Mouse (Mus musculus): Measurements from ENCODE around the gene Med19.
"Not testable (repeated sequence)": the region's sequence is repeated elsewhere in the genome, so short reads cannot be mapped to it uniquely, and the experiment has no call there.

Gene Med19

DNA sequence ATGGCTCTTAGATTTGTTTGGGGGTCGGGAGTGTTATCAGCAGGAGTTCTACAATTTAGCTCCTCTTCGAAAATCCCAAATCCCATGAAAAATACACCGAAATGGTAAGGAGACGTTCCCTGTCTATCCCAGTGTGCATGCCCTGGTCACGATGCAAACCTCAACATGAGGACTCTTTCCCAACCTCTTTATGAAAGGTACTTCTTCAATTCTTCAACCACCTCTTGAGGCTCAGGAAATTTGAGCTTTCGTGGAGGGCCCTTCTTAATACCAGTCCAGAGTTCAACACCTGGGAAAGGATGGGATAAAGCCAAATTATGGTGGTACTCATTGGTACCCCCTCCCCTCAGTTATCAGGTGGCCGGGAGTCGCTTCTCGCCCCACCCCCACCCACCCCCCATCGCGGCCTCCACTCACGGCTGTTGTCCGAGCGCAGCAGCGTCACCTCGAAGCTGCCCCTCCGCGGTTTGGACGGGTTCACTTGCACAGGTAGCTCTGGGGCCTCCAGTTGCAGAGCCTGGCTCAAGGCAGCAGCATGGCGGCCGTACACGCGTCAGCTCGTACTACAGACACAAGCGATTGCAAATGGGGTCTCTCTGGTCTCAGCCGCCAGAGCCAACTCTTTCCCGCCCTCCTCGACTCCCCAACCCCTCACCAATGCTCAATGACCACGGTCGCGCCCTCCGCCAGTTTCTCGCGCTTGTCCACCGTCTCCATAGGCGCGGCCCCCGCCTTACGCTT, 8.2 kb upstream of the Med19 start:
- DNase-seq (ENCODE audit: low spot score), result no peak

DNA sequence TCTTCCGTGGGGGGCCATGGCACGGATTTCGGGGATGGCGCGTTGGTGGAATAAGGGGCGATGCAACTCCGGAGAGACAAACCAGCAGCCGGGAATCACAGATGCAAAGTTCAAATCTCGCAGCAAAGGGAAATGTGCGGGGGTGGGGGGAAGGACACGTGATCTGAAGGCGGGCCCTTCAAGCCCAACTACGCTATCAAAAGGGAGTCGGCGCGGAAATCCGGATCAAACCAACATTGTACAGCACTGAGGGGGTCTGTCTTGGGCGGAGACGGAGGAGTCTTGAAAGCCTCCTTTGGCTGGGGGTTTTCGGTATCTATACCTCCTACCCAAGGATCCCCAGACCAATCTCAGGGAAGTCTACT, 7.7 kb upstream of the Med19 start, which contains the start of gene Selenoh:
Gene Selenoh (minus strand): TSS at position 202 of the 365 bp plus-strand sequence.
- peak; percentile 69 for DNase-seq (ENCODE audit: low spot score)

DNA sequence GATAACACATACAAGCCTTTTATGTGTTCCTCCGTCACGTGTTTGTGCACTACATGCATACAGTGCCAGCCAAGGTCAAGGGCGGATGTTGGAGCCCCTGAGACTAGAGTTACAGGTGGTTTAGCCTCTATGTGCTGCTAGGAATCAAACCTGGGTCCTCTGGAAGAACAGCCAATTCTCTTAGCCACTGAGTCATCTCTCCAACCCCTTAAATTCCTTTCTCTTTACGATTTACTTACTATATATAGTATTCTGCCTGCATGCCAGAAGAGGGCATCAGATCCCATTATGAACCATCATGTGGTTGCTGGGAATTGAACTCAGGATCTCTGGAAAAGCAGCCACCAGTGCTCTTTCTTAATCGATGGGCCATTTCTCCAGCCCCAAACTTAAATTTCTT, 6.7 kb upstream of the Med19 start:
- DNase-seq (ENCODE audit: low spot score), result not testable (repeated sequence)

DNA sequence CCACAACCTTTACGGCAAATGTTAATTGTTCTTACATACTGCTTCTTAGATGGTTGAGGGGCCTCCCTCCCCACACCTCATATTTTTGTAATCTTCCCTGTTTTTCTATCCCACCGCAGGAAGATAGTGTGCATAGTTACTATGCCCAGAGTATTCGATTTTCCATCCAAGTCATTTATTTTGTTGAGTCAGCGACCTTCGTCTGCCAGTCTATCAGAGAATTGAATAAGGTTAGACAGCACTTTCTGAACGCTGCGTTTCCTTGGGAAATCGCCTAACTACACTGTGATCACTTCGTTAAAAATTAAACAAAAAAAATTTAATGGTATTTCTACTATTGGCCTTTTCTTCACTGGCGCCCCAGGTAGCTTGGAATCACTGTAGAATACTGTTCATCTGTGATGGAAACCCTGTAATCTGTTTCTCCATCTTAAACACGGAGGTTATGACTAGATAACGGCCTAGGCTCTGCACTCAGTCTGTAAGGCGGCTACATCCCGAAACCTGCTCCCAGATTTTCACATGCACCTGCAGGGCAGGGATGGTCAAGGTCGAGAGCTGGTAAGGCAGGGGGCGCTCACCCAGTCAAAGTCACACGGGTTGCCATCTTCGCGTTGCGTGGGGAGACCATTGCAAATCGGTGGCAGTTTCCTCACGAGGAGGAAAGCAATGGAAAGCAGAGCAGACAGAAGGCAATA, 783 bp upstream of the Med19 start:
- DNase-seq (ENCODE audit: low spot score), result no peak

DNA sequence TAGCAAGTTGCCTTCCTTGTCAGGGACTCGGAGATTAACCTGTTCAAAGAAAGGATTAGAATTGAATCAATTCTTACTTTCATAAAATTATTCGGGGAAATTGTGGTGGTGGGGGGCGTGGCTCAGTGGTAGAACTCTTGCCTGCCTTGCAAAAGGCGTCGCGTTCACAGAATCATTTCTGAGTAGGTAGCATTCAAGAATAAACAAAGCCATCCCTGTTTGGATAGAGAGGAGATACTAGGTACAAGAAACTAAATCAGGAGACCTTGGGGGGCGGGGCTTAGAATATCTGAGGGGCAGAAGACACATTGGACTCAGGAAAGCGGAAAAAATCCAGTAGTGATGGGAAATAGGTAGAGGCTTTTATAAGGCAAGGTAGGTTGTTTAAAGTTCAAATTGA, 814 bp downstream of the Med19 start, which contains the start of gene Tmx2:
Gene Tmx2 (minus strand): TSS at position 125 of the 400 bp plus-strand sequence.
- DNase-seq (ENCODE audit: low spot score), result no peak

DNA sequence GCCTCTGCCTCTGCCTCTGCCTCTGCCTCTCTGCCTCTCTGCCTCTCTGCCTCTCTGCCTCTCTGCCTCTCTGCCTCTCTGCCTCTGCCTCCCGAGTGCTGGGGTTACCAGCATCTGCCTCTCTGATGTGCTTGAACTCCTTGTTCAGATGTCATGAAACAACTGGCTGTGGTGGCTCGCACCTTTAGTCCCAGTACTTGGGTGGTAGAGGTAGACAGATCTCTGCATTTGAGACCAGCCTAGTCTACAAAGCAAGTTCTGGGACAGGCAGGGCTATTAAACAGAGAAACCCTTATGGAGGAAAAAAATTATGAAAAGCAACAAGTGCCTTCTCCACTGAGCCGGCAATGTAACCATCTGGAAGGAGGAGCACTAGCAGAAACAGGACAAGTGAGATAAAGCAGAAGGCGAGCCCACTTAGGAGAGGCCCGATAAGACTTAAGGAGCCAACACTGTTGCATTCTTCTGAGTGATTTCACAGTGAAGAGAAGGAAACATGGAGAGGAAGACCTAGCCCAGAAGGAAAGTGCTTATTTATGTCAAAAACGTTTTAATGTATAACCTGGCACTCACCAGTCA, 4.5 kb downstream of the Med19 start:
- no peak for DNase-seq (ENCODE audit: low spot score)

DNA sequence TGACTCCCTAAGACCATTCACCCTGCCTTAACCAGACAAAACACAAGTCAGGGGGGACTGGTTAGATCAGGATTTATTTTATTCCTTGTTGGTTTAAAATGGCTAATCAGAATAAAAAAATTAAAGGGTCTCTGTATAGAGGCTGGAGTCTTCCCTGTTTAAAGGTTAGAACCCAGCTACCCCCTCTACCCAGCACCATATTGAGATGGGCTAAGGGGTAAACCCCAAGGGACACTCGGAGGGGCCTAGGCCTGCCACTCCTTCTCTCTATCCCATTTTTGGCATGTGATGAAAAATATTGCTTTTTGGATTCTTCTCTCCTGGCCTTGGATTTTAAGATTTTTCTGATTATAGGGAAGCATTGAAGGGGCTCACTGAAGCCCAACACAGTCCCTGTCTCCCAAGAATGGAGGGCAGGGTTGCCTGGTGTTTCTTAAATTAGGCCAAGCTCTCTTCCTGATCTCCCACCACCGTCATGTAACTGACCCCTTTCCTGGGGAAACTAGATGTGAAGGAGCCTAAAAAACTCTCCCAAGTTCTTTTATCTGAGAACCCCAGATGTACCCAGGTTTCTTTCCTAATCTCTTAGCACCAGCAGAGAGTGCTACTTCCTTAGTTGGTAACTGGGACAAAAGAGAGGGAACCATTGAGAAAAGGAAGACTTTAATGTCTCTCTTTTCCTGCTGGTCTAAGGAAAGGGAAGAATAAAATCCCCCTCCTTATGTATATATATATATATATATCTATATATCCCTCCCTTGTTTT, 10.1 kb downstream of the Med19 start:
- DNase-seq (ENCODE audit: low spot score), result no peak

DNA sequence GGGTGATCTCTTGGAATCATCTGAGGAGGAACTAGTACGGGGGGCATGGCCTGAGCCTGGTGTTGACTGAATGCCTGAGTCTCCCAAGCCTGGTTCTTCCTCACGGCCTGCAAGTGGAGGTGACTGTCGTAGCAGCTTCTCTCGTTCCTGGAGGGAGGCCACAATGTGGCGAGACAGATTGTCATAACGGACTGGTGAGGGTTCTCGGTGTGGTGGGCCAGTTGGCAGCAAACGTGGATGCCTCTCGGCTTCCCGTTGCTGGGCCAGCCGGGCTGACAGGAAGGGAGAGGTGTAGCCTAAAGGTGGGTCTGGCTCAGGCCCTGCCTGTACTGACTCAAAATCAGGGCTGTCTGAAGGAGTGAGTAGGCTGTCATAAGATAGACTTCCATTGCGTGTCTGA, 11.8 kb downstream of the Med19 start:
- no peak for DNase-seq (ENCODE audit: low spot score)

DNA sequence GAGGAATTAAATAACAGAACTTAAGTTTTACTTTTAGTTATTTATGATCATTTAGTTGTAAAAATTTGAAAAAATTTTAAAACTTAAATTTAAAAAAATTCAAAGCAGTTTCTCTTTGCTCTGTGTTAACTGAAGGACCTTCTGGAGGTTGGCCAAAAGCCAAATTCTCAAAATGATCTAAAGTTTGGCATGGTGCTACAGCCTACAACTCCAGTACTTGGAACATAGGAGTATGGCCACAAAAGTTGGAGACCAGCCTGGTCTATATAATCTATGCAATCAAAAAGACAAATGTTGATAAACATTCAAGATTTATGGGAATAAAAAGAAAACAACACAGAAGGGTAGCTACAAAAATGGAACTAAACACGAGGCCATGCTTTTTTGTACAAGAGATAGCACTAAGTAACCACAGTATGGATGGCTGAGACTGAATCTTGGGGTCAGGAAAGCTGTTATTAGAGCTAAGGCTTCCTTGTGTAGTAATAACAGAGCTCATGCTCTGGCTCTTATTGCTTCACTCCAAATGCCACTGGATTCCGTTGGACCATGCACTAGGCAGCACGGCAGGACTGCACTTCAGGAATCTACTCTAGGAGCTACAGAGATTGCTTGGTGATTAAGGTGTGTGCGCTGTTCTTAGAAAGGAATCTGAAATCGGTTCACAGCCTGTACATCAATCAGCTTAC, 16.9 kb downstream of the Med19 start:
- DNase-seq (ENCODE audit: low spot score), result no peak

DNA sequence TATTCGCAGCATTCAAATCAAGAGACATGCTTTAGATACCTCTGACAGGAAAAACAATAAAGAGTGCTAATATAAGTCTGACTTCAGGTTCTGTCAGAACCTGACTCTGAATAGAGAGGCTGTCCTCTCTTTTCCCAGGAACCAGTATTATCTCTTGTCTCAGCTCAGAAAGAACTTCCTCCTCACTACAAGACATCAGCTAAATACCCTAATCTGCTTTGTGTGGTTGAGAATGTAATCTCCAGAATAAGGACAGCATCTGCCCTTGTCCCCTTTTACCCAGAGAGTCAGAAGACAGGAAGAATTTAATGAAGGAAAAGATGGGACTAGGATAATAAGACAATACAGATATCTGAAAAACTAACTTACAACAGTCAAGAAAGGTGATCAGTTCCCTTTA, 25.3 kb downstream of the Med19 start:
- no peak for DNase-seq (ENCODE audit: low spot score)

DNA sequence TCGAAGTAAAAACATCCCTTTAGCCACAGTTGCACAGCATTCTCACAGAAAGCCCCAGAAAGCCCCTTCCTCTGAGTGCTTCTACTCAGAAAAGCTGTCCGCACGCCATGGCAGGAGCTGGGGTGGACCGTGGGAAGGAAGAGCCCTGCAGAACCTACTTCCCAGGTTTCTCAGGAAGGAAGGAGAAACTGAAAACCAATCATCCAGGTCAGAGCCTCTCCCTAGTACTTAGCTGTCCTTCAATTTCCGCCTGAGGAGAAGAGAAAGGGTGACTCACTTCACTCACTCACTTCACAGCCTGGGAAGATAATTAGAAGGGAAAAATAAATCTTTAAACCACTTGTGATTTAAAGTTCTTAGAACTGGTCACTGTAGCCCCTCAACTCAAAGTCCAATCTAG, 26.1 kb downstream of the Med19 start:
- no peak for DNase-seq (ENCODE audit: low spot score)

DNA sequence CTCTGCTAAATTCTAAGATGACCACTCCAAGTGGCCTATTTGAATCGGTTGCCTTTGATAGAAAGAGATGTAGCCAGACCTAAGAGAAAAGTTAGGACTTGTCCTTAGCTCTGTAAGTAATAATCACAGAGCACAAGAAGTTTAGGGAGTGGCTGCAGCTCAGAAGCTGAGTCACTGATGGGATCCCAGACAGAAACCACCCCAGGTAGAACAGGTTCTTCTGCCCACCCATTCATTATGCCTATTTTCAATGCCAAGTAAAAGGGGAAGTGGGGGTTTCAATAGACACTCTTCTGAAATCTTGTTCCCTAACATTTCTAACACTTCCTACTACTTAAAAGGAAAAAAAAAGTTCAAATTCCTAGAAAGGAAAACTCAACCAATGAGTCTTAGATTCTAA, 27.1 kb downstream of the Med19 start:
- no peak for DNase-seq (ENCODE audit: low spot score)

DNA sequence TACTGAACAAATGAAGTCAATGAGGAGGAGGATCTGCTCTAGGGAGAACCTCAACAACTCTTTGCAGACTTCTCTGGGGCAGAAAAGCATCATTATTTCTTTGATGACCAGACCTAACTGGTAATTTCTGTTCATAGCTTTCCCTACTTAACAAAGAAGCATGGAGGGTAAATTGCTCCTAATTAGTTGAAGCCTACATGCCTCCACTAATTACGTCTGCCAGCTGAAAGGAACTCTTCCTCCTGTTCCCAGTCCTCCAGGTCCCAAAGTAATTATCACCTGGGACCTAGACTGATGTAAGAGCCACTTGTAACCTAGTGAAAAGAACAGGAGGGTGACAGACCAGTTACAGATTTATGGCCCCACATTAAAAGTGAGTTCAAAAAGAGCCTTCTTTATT, 29.3 kb downstream of the Med19 start:
- DNase-seq (ENCODE audit: low spot score), result no peak

DNA sequence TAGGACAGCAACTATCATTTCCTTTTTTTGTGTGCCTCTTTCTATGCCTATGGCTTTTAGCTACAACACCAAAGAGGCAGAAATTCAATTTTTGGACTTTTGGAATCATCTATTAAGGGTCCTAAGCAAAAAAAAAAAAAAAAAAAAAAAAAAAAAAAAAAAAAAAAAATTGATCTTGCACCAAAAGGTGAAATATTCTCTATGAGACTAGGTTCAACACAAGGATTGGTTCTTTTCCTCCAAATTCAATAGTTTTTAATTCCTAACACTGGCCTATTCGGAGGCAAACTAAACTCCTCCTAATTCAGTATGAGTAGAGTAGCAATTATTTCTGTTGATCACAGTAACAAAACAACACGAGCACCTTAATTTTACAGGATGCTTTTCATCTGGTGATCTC, 33.7 kb downstream of the Med19 start:
- DNase-seq (ENCODE audit: low spot score), result no peak

DNA sequence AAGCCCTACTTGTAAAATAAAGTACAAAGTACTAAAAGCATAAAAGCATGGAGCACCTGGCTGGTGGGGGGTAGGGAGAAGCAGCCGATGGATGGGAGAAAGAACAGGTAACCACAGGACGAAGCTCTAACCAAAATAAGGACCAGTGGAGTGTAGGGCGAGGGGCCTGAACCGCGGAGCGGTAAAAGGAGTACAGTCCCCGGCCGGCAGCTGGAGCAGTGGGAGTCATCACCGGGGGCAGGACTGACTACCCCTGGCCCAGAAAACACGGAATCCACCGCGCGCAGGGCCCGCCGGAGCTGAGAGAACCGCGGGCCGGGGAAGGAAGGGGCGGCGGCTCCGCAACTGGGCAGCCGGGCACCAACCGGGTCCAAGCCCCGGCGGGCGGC, 36.2 kb downstream of the Med19 start:
- DNase-seq (ENCODE audit: low spot score), result no peak

DNA sequence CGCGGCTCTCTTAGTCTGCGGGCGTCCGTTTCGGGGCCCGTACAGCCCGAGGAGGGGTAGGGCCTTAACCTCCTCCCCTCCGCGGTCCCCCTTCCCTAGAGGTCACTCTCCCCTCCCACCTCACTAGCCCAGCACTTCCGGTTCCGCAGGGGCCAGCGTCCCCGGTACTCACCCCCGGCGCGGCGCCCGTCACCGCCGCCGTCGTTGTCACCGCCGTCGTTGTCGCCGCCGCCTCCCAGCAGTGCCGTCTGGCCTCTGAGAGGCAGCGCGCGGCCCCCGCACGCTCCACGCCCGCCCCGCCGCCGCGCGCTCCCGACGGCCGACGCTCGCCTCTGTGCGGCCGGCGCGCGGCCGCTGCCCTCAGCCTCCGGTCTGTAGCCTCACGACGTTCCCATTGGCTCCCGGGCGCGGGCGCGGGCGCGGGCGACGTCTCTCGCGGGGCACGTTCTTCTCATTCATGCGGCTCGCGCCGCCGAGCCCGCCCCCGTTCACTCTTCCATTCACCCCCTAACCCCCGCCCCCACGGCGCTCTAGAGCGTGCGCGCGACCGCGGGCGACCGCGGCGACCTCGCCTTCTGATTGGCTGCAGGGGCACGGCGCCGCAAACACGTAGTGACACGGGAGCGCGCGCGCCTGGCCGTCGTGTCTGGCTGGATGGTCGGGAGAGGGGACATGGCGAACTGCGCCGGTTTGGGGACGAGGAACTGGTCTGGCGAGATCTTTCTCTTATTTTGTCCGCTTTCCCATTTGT, 36.8 kb downstream of the Med19 start, which contains the start of gene Zdhhc5:
Gene Zdhhc5 (minus strand): TSS at position 370 of the 751 bp plus-strand sequence.
- DNase-seq (ENCODE audit: low spot score), result peak; percentile 98

DNA sequence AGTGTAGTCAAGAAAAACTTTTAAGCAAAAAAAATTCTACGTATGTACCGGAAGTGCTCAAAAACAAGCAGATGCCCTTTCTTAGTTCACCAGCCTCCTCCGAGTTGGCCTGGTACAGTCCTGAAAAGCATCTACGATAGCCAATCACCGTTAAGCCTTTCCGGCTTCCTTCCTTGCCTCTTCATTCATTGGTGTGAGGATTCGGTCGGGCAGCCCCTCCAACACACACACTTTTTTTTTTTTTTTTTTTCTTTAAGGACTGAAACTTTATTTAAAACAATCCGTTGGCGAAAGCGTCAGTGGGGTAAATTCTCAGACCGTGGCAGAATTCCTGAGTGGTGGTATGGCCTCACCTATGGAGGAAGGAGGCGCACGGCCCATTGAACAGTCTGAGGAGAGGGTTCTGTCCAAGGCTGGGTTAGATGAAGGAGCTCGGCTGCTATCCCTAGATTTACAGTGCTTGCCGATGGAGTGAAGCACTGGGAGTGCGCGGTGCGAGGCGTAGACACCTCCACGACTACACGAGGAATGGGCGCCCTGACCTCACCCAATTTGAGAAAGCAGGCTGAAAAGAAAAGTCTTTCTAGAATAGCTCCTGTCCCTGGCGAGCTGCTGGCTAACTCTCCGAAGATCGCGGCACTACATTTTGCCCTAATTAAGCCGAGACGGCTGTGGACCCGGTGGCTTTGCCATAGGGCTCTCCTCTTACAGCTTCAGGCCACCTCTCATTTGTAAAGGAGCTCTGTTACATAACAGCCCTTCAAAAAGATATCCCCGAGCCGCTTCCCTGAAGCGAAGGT, 37.6 kb downstream of the Med19 start:
- DNase-seq (ENCODE audit: low spot score), result no peak

DNA sequence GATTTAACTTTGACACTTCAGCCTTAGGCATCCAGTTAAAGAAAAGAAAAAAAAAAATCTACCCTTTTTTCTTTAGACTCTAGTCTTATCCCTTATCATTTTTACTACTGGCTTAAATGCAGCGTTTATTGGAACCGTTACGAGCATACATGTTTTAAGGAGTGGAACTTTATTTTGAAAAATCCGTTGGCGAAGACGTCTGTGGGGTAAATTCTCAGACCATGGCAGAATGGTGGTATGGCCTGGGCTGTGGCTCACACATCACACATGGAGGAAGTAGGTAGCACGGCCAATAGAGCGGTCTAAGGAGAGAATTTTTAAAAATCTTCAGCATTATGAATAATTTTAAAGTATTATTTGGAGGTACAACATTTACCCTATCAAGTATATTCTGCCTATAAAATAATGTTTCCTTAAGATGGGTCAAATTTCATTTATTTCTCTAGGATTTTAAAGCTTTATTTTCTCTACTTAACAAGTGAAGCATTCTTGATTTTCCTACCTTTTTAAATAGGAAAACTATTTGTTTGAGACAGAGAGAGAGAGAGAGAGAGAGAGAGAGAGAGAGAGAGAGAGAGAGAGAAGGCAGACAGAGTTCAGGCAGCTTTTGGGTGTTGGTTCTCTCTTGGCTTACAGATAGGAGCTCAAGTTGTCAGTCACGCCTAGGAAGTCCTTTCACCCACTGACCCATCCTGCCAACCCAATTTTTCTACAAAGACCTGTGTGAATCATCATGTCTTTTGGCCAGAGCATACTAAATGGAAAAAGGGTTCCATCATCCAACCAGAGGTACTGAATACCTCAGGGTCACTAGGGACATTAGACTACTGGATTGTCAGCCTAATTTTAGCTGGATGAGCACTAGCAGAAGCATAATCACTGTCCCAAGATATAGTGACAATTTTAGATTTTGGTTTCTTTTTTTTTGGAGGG, 38.5 kb downstream of the Med19 start:
- DNase-seq (ENCODE audit: low spot score), result no peak

DNA sequence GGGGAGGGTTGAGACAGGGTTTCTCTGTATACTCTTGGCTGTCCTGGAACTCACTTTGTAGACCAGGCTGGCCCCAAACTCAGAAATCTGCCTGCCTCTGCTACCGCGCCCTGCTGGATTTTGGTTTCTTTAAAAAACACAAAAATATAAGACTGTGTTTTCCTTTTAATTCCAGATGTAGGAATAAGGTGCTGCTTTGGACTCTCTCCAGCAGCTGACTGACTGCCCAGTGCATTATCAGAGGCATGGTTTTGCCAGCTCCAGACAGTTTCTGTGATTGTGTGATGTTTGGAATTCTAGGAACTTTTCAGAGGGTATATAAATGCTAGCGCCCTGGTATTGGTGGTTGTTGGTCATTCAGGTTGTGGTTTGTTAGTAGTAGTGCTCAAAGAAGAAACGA, 39.2 kb downstream of the Med19 start:
- no peak for DNase-seq (ENCODE audit: low spot score)
